Mouse (Mus musculus) olfactory bulb, adult 2 months (tissue): ENCODE results near the gene Arid3a.

Source experiments
- CTCF ChIP-seq: fragments of 200-500 bp; IDR thresholded peaks from 2 replicates; pipeline ENCODE4 v1.5.1; 2012; ENCODE audit warnings: low read depth, mild to moderate bottlenecking, low read length, moderate library complexity; ENCODE audit not compliant: insufficient read depth
- POLR2A ChIP-seq: fragments of 200-500 bp; IDR thresholded peaks from 2 replicates; pipeline ENCODE4 v1.6.1; 2012; ENCODE audit warnings: mild to moderate bottlenecking, low read depth, low read length, moderate library complexity; ENCODE audit not compliant: insufficient read depth

DNA sequence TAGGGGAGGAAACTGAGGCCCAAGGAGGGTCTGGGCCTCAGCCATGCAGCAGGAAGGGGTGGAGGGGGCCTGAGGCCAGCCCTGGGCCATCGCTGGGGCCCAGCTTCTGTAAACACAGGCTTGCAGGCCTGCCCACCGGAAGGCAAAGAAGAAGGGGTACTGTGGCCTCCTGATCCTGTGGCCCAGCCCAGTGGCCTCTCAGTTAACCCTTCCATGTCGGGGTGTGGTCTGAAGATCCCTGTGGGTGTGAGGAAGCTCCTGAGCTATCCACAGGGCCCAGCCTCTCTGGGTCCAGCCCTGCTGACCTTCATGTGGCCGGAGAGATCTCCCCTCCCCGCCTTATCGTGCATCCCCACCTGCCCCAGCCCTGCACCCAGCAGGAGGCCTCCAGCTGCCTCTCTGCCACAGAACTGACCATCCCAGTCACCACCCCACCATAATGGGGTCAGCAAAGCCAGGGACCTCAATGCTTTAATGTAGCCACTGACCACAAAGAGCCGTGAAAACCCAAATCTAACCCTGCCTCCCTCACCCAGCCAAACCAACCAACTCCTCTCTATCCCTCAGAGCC, 20.0 kb downstream of the Arid3a start:
- no peak for TF ChIP-seq CTCF
- TF ChIP-seq POLR2A = no peak
